Mouse (Mus musculus): ENCODE measurements around the gene Cox17. TPM values are rescaled to one million over a fixed set of nuclear protein-coding genes. Genes with fewer than 3 reads are reported as not detected.

Cox17 gene
- polyA plus RNA-seq, 1 experiment from 2014 or later = 74.4 TPM

- Histone ChIP-seq H3K4me1 (replicated peaks) (peaks cover 12% of the 10 kb centered on the region), H3K36me3 (no peaks in the 10 kb centered on the region), H3K4me3 (no peak overlapping the region), H3K27me3 (no peaks in the 10 kb centered on the region), H3K9ac (no peak overlapping the region), H3K9me3 (no peaks in the 10 kb centered on the region), H3K4me2 (no peak overlapping the region), H3K27ac (replicated peaks) (no peak overlapping the region)
- WGBS = 80% methylated on average over 7 of the region's 7 CpGs
- no peak for ATAC-seq (ENCODE audit: low FRiP score, low read depth)
Observed at GRCm38 (mm10) chr16:38375182-38375581, 28.4 kb downstream of the Cox17 start.

- Histone ChIP-seq H3K9me3 (no peaks in the 10 kb centered on the region), H3K4me2 (peak overlapping the region; percentile 49)
- 26% methylated on average over 17 of the region's 17 CpGs for WGBS
Observed at GRCm38 (mm10) chr16:38376163-38376840, 29.5 kb downstream of the Cox17 start.

GRCm38 (mm10) chr16:38376841-38377249 lies 30.1 kb downstream of the Cox17 start:
- ATAC-seq (ENCODE audit: low FRiP score, low read depth) = peak; percentile 54
- Histone ChIP-seq H3K27me3 (no peaks in the 10 kb centered on the region), H3K36me3 (no peaks in the 10 kb centered on the region), H3K27ac (replicated peaks) (peak overlapping the region; percentile 79), H3K4me1 (replicated peaks) (peaks cover 12% of the 10 kb centered on the region), H3K9ac (peak overlapping the region; percentile 32), H3K4me3 (peak overlapping the region; percentile 26), H3K4me2 (peak overlapping the region; percentile 49), H3K9me3 (no peaks in the 10 kb centered on the region)
- WGBS = 53% methylated on average over 8 of the region's 8 CpGs

More at GRCm38 (mm10) chr16:38376163-38376840, 29.5 kb downstream of the Cox17 start:
- peaks cover 12% of the 10 kb centered on the region for H3K4me1 ChIP-seq (replicated peaks)
- H3K27ac ChIP-seq (replicated peaks) = peak overlapping the region; percentile 79
- peak overlapping the region; percentile 32 for H3K9ac ChIP-seq
- H3K36me3 ChIP-seq = no peaks in the 10 kb centered on the region
- peak overlapping the region; percentile 26 for H3K4me3 ChIP-seq
- H3K27me3 ChIP-seq = no peaks in the 10 kb centered on the region
- ATAC-seq (ENCODE audit: low FRiP score, low read depth) = peak; percentile 88

DNA sequence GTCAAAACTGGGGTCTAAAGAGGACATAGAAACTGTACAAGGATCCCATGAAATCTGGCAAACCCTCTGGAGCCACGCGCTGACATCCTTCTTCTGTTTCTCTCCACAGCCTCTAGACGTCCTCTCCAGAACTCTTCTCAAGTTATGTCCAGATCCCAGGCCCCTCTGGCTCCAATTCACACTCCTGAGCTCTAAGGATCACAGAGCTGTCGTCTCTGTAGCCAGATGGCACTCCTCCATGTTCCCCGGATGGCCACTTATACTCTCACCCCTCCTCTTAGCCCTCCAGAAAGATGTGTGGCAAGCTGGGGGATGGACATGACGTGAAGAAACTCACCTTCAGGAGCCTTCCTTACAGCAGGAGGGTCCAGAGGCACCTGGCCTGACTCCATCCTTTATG lies 30.8 kb downstream of the Cox17 start:
- Histone ChIP-seq H3K9me3 (no peaks in the 10 kb centered on the region), H3K9ac (no peak overlapping the region), H3K27ac (replicated peaks) (no peak overlapping the region), H3K27me3 (no peaks in the 10 kb centered on the region), H3K4me2 (no peak overlapping the region), H3K4me1 (replicated peaks) (peaks cover 12% of the 10 kb centered on the region), H3K4me3 (no peak overlapping the region), H3K36me3 (no peaks in the 10 kb centered on the region)
- ATAC-seq (ENCODE audit: low FRiP score, low read depth) = no peak
- WGBS = 80% methylated on average over 6 of the region's 6 CpGs

GRCm38 (mm10) chr16:38378591-38378990 lies 31.8 kb downstream of the Cox17 start:
- Histone ChIP-seq H3K4me2 (no peak overlapping the region), H3K36me3 (no peaks in the 10 kb centered on the region), H3K4me1 (replicated peaks) (peaks cover 12% of the 10 kb centered on the region), H3K4me3 (no peak overlapping the region), H3K9ac (no peak overlapping the region), H3K27me3 (no peaks in the 10 kb centered on the region), H3K9me3 (no peaks in the 10 kb centered on the region), H3K27ac (replicated peaks) (no peak overlapping the region)
- 84% methylated on average over 6 of the region's 6 CpGs for WGBS
- ATAC-seq (ENCODE audit: low FRiP score, low read depth) = no peak

GRCm38 (mm10) chr16:38379088-38379487 lies 32.3 kb downstream of the Cox17 start:
- Histone ChIP-seq H3K27me3 (no peaks in the 10 kb centered on the region), H3K9me3 (no peaks in the 10 kb centered on the region), H3K4me2 (no peak overlapping the region), H3K36me3 (no peaks in the 10 kb centered on the region), H3K27ac (replicated peaks) (no peak overlapping the region), H3K9ac (no peak overlapping the region), H3K4me3 (no peak overlapping the region), H3K4me1 (replicated peaks) (peaks cover 12% of the 10 kb centered on the region)
- WGBS = 69% methylated on average over 6 of the region's 6 CpGs
- no peak for ATAC-seq (ENCODE audit: low FRiP score, low read depth)

DNA sequence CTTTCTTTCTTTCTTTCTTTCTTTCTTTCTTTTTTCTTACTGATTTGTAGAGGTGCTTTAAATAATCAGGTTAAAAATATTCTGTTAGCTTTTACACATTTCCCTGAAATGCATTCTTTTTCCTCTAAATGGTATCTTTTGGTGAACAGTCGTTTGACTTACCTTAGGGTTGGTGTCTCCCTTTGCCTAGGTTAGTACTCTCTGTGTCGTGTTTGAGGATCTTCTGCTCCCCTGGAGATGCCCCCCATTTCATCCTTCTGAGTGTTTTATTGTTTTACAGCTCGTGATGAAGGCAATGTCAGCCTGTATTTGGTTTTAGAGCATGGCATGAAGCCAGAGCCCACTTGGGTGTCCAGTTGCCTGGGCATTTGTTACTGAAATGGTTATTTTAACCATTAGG lies 32.7 kb downstream of the Cox17 start:
- no peaks in the 10 kb centered on the region for H3K9me3 ChIP-seq
- H3K36me3 ChIP-seq = no peaks in the 10 kb centered on the region
- peaks cover 12% of the 10 kb centered on the region for H3K4me1 ChIP-seq (replicated peaks)
- no peak overlapping the region for H3K9ac ChIP-seq
- ATAC-seq (ENCODE audit: low FRiP score, low read depth) = no peak
- H3K27ac ChIP-seq (replicated peaks) = no peak overlapping the region
- no peaks in the 10 kb centered on the region for H3K27me3 ChIP-seq
- no peak overlapping the region for H3K4me2 ChIP-seq
- 50% methylated on average over 3 of the region's 3 CpGs for WGBS
- H3K4me3 ChIP-seq = no peak overlapping the region

GRCm38 (mm10) chr16:38379926-38380325 lies 33.1 kb downstream of the Cox17 start:
- Histone ChIP-seq H3K36me3 (no peaks in the 10 kb centered on the region), H3K9me3 (no peaks in the 10 kb centered on the region), H3K4me2 (no peak overlapping the region), H3K4me3 (no peak overlapping the region), H3K27me3 (no peaks in the 10 kb centered on the region), H3K27ac (replicated peaks) (no peak overlapping the region), H3K4me1 (replicated peaks) (peaks cover 12% of the 10 kb centered on the region), H3K9ac (no peak overlapping the region)
- ATAC-seq (ENCODE audit: low FRiP score, low read depth) = no peak
- 96% methylated on average over 3 of the region's 3 CpGs for WGBS

- Histone ChIP-seq H3K4me2 (no peak overlapping the region), H3K36me3 (no peaks in the 10 kb centered on the region), H3K27me3 (no peaks in the 10 kb centered on the region), H3K9me3 (no peaks in the 10 kb centered on the region), H3K9ac (no peak overlapping the region), H3K4me3 (no peak overlapping the region), H3K4me1 (replicated peaks) (no peaks in the 10 kb centered on the region), H3K27ac (replicated peaks) (no peak overlapping the region)
- 74% methylated on average over 2 of the region's 2 CpGs for WGBS
- ATAC-seq (ENCODE audit: low FRiP score, low read depth) = no peak
Observed at GRCm38 (mm10) chr16:38383683-38384082, 36.9 kb downstream of the Cox17 start.

GRCm38 (mm10) chr16:38385184-38385634 lies 38.4 kb downstream of the Cox17 start:
- no peaks in the 10 kb centered on the region for H3K27me3 ChIP-seq
- WGBS = 92% methylated on average over 6 of the region's 6 CpGs
- no peak for ATAC-seq (ENCODE audit: low FRiP score, low read depth)
- no peaks in the 10 kb centered on the region for H3K9me3 ChIP-seq
- no peak overlapping the region for H3K9ac ChIP-seq
- H3K4me2 ChIP-seq = no peak overlapping the region
- no peak overlapping the region for H3K4me3 ChIP-seq
- no peaks in the 10 kb centered on the region for H3K36me3 ChIP-seq
- H3K27ac ChIP-seq (replicated peaks) = no peak overlapping the region
- no peaks in the 10 kb centered on the region for H3K4me1 ChIP-seq (replicated peaks)

- no peak overlapping the region for H3K9ac ChIP-seq
- no peaks in the 10 kb centered on the region for H3K4me1 ChIP-seq (replicated peaks)
- H3K4me2 ChIP-seq = no peak overlapping the region
- no peaks in the 10 kb centered on the region for H3K9me3 ChIP-seq
- no peak for ATAC-seq (ENCODE audit: low FRiP score, low read depth)
- H3K27ac ChIP-seq (replicated peaks) = no peak overlapping the region
- H3K27me3 ChIP-seq = no peaks in the 10 kb centered on the region
- H3K36me3 ChIP-seq = no peaks in the 10 kb centered on the region
- no peak overlapping the region for H3K4me3 ChIP-seq
- 95% methylated on average over 4 of the region's 4 CpGs for WGBS
Observed at GRCm38 (mm10) chr16:38385700-38386099, 38.9 kb downstream of the Cox17 start.

- no peaks in the 10 kb centered on the region for H3K9me3 ChIP-seq
- 86% methylated on average over 6 of the region's 6 CpGs for WGBS
- H3K4me1 ChIP-seq (replicated peaks) = no peaks in the 10 kb centered on the region
- no peaks in the 10 kb centered on the region for H3K27me3 ChIP-seq
- H3K36me3 ChIP-seq = no peaks in the 10 kb centered on the region
- no peak overlapping the region for H3K27ac ChIP-seq (replicated peaks)
- ATAC-seq (ENCODE audit: low FRiP score, low read depth) = no peak
- H3K4me2 ChIP-seq = no peak overlapping the region
- H3K4me3 ChIP-seq = no peak overlapping the region
- no peak overlapping the region for H3K9ac ChIP-seq
Observed at GRCm38 (mm10) chr16:38387389-38387788, 40.6 kb downstream of the Cox17 start.

DNA sequence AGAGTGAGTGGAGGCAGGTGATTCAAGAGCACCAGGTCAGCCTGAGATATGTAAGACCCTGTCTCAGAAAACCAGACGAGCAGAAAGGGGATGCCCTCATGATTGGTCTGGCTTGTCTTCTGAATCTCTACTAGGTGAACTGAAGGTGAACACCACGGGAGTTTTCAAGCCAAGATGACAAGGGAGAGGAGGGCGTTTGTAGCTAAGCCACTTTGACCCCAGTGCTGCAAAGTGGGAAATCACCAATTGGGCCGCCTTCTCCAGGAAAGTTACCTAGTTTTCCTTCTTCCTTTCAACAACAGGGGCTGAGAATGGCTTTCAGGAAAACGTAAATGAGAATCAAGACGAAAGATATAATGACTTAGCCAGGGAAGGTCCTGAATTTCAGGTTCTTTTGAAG lies 42.0 kb downstream of the Cox17 start:
- no peak overlapping the region for H3K4me2 ChIP-seq
- 80% methylated on average over 6 of the region's 6 CpGs for WGBS
- no peaks in the 10 kb centered on the region for H3K4me1 ChIP-seq (replicated peaks)
- ATAC-seq (ENCODE audit: low FRiP score, low read depth) = no peak
- no peak overlapping the region for H3K9ac ChIP-seq
- H3K4me3 ChIP-seq = no peak overlapping the region
- H3K27me3 ChIP-seq = no peaks in the 10 kb centered on the region
- H3K36me3 ChIP-seq = no peaks in the 10 kb centered on the region
- H3K9me3 ChIP-seq = no peaks in the 10 kb centered on the region
- H3K27ac ChIP-seq (replicated peaks) = no peak overlapping the region

Measured in hindbrain, embryonic 15.5 days (tissue).